Mouse (Mus musculus) E14TG2a.4 (cell line): ENCODE data around the gene Rfx5.

Experiments
- CTCF ChIP-seq: conservative IDR thresholded peaks from 2 replicates; pipeline ENCODE4 v1.5.1; 2014; ENCODE audit warnings: low read length
- NANOG ChIP-seq: IDR thresholded peaks from 2 replicates; pipeline ENCODE4 v1.6.1; 2014; ENCODE audit warnings: borderline replicate concordance, low read length, mixed read lengths
- POU5F1 ChIP-seq: IDR thresholded peaks from 2 replicates; pipeline ENCODE4 v1.6.1; 2014; ENCODE audit warnings: low read length, borderline replicate concordance

DNA sequence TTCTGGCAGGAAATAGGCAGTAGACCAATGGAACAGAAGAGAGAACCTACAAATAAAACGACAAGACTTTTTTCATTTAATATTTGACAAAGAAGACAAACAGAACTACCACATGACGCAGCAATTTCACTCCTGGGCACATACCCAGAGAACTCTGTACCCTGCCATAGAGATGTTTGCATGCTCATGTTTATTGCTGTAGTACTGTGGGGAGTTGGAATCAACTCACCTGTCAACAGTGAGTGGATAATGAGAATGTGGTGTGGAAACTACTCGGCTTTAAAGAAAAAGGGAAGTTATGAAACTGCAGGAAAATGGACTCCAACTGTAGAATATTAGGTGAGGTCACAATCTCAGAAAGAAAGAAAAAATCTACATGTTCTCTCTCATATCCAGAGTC lies 4.2 kb upstream of the Rfx5 start:
- no peak for TF ChIP-seq POU5F1
- no peak for TF ChIP-seq CTCF
- no peak for TF ChIP-seq NANOG
